Mouse (Mus musculus) gastrocnemius, adult 2 months (tissue): ENCODE measurements around the gene Cnot2. TPM values are rescaled to one million over a fixed set of nuclear protein-coding genes. Genes with fewer than 3 reads are reported as not detected.

Source experiments
- DNase-seq: peaks from one replicate; pipeline ENCODE4 v3.0.0; 2022
- H3K27ac ChIP-seq: fragments of 200-600 bp; 2 replicates; pipeline ENCODE4 v1.8.1; 2022; ENCODE audit warnings: mild to moderate bottlenecking
- H3K4me3 ChIP-seq: fragments of 200-600 bp; 2 replicates; pipeline ENCODE4 v1.8.1; 2022; ENCODE audit warnings: mild to moderate bottlenecking, moderate library complexity
- CTCF ChIP-seq: fragments of 200-600 bp; IDR thresholded peaks from 2 replicates; pipeline ENCODE4 v1.8.1; 2022; ENCODE audit warnings: antibody characterized with exemption, mild to moderate bottlenecking, moderate library complexity
- intact Hi-C: fragments of 180-260 bp; cut with DNase I; formaldehyde crosslinking; loops from one replicate; pipeline ENCODE4 v1.15.1; 2025
- microRNA-seq: library from miRNA; unstranded; fragments of <30 nt; microRNA quantifications from one replicate; pipeline ENCODE4 v1.2.0, GENCODE M21; 2021
- total RNA-seq, 2 experiments: library from RNA; stranded (reverse); gene quantifications; 2 replicates each; pipeline ENCODE4 v1.2.3; 2021

Cnot2 gene
- total RNA-seq, 2 experiments from 2014 or later = 36.7 to 40.0 TPM

DNA sequence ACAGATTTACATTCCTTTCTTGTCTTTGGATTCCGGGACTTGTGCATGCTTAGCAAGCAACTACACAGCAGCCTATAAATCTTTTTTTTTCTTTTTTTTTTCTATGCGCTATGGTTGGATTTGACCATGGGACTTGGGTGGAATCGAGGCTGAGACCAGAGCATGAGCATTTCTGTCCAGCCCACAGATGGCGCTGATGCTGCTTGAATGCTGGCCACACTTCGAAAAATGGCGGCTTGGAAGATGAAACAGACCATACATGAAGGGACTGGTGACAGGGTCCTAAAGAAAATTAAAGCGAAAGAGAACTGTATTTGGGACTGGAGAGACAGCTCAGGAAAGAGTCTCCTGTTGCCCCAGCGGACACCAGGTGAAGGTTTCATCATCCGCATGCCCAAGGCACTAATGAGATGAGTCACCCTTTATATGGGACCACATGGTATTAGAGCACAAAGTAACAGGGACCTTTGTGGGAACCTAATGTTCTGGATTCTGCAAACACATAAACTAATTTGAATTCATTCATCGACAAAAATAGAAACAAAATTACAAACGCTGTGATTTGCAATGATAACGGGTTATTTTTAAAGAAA lies 117.5 kb downstream of the Cnot2 start:
- intact Hi-C loops = no loop called here
- no peak for TF ChIP-seq CTCF
- DNase-seq = no peak
- Histone ChIP-seq H3K4me3 (no peak overlapping the region), H3K27ac (no peak overlapping the region)

DNA sequence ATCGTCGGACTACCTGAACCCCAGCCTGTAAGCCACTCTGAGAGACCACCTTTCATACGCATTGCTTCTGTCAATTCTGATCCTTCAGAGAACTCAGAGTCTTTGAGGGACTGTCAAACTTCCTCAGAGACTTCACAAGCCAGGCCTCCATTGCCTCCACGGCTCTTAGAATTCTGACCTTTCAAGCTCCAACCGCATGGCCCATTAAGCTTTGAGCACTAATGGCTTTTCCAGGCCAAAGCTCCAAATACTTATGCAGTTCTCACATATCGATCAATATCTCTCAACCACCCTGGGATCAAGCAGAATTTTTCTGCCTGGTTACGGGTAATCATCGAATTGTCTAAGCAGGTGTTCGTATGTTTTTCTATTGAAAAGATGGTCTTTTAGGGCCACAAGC lies 119.9 kb downstream of the Cnot2 start:
- intact Hi-C loops = no loop called here

DNA sequence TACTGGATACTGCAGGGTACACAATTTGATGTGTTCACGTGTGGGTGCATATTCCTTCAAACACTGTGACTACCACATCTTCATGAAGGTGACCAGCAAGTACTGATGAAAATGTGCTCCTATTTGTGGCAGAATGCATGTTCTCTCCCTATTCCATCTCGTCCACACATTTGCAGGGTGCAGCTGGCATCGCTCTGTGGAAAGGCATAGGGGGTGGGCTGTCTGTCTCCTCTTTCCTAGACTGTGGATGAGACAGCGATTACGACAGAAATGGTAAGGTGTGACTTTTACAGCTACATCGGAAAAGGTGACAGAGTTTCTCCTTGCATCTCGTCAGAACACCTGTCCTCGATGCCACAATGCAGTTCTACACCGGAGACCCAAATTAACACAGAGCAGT lies 122.5 kb downstream of the Cnot2 start:
- Histone ChIP-seq H3K27ac (no peak overlapping the region), H3K4me3 (no peak overlapping the region)
- DNase-seq = no peak
- TF ChIP-seq CTCF = no peak
- intact Hi-C loops = no loop called here

More for the DNA sequence above, 119.9 kb downstream of the Cnot2 start:
- no peak for TF ChIP-seq CTCF
- no peak for DNase-seq
- Histone ChIP-seq H3K27ac (no peak overlapping the region), H3K4me3 (no peak overlapping the region)

- DNase-seq = no peak
- no peak overlapping the region for H3K4me3 ChIP-seq
- intact Hi-C loops = no loop called here
- no peak overlapping the region for H3K27ac ChIP-seq
- TF ChIP-seq CTCF = no peak; the same call in 1 of the 2 replicates
Measured at GRCm38 (mm10) chr10:116452771-116453170, 128.5 kb downstream of the Cnot2 start.

- Histone ChIP-seq H3K27ac (no peak overlapping the region), H3K4me3 (no peak overlapping the region)
- intact Hi-C loops = no loop called here
- TF ChIP-seq CTCF = no peak
- no peak for DNase-seq
Measured at GRCm38 (mm10) chr10:116450621-116451020, 130.7 kb downstream of the Cnot2 start.

DNA sequence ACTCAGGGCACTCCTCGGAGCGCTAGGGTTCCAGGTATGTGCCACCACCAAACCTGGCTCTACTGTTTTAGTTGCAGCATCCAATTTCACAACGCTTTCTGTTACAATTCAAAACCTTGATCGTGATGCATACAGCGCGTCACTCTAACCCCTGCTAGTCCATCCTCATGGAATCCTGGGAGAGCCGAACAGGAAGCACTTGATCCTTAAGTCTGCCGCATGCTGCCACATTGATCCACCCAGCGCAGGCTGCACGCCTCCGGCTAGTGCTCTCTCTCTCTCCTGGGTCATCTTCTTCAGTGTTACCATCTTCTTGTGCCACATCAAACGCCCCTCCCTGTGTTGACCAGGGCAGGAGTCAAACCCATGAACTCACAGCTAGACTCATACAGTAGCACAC lies 133.1 kb downstream of the Cnot2 start:
- intact Hi-C loops = no loop called here
- H3K4me3 ChIP-seq = no peak overlapping the region
- no peak for DNase-seq
- no peak for TF ChIP-seq CTCF
- no peak overlapping the region for H3K27ac ChIP-seq

DNA sequence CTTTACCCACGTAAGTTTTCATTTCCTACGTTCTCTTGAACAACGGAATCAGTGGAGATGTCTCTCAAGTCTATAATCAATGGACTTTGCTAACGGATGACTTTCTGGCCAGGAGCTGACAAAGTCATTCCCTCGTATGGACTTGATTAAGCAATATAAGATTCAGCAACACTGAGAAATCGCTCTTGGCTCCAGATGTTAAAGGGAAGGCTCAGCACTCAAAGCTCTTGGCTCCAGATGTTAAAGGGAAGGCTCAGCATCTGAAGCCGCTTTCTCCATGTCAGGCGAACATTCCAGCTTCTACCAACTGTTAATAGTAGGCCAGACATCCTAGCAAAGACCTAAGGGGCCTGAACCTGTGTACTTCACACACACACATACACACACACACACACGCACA lies 134.1 kb downstream of the Cnot2 start:
- no peak for TF ChIP-seq CTCF
- H3K4me3 ChIP-seq = no peak overlapping the region
- no peak for DNase-seq
- intact Hi-C loops = no loop called here
- no peak overlapping the region for H3K27ac ChIP-seq

GRCm38 (mm10) chr10:116446040-116446439 lies 135.3 kb downstream of the Cnot2 start:
- intact Hi-C loops = no loop called here
- no peak for DNase-seq
- no peak for TF ChIP-seq CTCF
- H3K27ac ChIP-seq = no peak overlapping the region
- no peak overlapping the region for H3K4me3 ChIP-seq

DNA sequence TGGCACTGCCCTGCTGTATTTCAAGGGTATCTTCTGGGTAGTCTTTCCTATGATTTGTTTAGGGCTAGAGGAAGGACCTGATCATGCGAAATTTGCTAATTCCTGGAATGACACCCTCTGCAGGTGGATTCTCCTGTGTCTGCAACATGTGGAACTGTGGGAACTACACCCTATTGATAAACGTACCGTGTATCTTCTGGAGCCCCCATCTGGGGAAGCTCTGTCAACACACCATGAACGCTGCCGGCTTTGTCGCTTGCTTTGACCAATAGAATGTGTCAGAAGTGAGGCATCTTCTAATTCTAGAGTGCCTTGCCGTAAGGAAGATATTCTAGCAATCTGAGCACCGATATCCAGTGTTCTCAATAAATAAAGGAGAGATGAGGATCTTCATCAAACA lies 136.5 kb downstream of the Cnot2 start:
- intact Hi-C loops = no loop called here
- no peak for TF ChIP-seq CTCF
- DNase-seq = no peak
- Histone ChIP-seq H3K27ac (no peak overlapping the region), H3K4me3 (no peak overlapping the region)

- Histone ChIP-seq H3K4me3 (no peak overlapping the region), H3K27ac (no peak overlapping the region)
- DNase-seq = no peak
- intact Hi-C loops = no loop called here
- TF ChIP-seq CTCF = no peak
Measured at GRCm38 (mm10) chr10:116444371-116444770, 136.9 kb downstream of the Cnot2 start.

DNA sequence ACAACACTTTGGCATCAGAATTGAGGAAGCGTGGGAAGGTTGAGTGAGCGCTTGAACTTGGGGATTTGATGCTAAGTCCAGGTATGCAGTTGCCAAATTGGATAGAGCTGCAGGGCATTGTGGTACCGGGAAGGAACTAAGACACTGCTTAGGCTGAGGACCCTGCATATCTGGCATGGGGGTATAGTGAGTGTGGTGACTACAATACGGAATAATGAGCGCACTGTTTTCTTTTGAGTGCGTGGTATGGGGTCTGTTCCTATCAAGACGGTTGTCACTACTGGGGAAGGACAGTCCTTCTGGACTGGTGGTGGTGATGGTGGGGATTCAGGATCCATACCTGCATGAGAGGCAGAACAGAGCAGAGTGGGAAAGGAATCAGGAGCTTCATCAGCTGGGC lies 140.4 kb downstream of the Cnot2 start:
- Histone ChIP-seq H3K4me3 (no peak overlapping the region), H3K27ac (no peak overlapping the region)
- intact Hi-C loops = no loop called here
- DNase-seq = no peak
- TF ChIP-seq CTCF = no peak

DNA sequence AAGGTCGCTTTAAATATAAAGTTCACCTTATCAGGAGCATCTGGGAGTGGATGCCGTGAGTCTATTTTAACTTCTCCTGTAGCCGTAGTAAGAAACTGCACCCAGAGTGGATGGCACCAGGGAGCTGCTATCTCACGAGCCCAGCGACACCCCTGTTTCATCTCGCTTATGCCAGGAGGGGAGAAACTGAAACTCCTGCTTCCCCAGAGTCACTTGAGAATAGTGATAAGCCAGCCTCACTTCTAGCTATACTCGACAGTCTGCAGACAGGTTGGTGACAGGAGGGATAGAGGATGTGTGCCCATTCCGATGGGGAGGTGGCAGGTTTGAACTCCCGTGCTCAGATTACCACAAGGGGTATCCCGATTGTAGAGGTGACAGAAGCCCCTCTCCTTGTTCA lies 141.2 kb downstream of the Cnot2 start:
- intact Hi-C loops = no loop called here
- DNase-seq = no peak
- no peak overlapping the region for H3K27ac ChIP-seq
- no peak for TF ChIP-seq CTCF
- H3K4me3 ChIP-seq = no peak overlapping the region

DNA sequence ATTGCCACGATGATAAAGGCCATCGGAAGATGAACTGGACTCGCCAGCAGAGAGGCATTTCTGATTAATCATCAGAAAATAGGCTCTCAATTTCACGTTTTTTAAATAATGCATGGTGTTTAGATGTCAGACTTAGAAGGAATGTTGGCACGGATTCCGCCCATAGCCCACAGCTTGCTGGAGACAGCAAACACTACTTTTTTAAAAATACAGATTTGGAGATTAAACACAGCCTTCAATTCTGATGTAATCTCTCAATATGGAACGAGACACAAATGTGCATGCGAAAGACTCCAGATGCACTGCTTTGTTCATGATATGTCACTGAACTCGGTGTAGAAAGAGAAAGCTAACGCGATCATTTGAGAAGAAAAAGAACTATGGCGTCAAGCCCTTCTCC lies 145.9 kb downstream of the Cnot2 start:
- Histone ChIP-seq H3K27ac (no peak overlapping the region), H3K4me3 (no peak overlapping the region)
- intact Hi-C loops = no loop called here
- TF ChIP-seq CTCF = no peak
- DNase-seq = no peak

Small RNA genes lying within 50 kb of the gene (microRNA-seq; reads per million reads assigned to microRNA genes)
- gene Gm25190 = not detected

Other genes with a start within 250 kb of the Cnot2 start
- gene Kcnmb4, start 107.6 kb downstream of the Cnot2 start, total RNA-seq = under 1 TPM; 0.23 to 0.28 TPM